Mouse (Mus musculus): Measurements from ENCODE around the gene Col4a2.

Col4a2 gene

GRCm38 (mm10) chr8:11296282-11296943 is 16.2 kb upstream of the Col4a2 start:
- DNase-seq (ENCODE audit: low read depth) = no peak

GRCm38 (mm10) chr8:11297141-11297838 is 15.3 kb upstream of the Col4a2 start:
- DNase-seq (ENCODE audit: low read depth) = no peak

- no peak for DNase-seq (ENCODE audit: low read depth)
Observed at GRCm38 (mm10) chr8:11298531-11299316, 13.9 kb upstream of the Col4a2 start.

GRCm38 (mm10) chr8:11299317-11299602 is 13.3 kb upstream of the Col4a2 start:
- no peak for DNase-seq (ENCODE audit: low read depth)

- DNase-seq (ENCODE audit: low read depth) = no peak
Observed at GRCm38 (mm10) chr8:11300436-11300835, 12.2 kb upstream of the Col4a2 start.

- DNase-seq (ENCODE audit: low read depth) = no peak
Observed at GRCm38 (mm10) chr8:11304027-11304601, 8.5 kb upstream of the Col4a2 start.

GRCm38 (mm10) chr8:11305539-11305938 is 7.1 kb upstream of the Col4a2 start:
- DNase-seq (ENCODE audit: low read depth) = no peak

- no peak for DNase-seq (ENCODE audit: low read depth)
Observed at GRCm38 (mm10) chr8:11307451-11307850, 5.2 kb upstream of the Col4a2 start.

GRCm38 (mm10) chr8:11308570-11308998 is 4.0 kb upstream of the Col4a2 start:
- no peak for DNase-seq (ENCODE audit: low read depth)

GRCm38 (mm10) chr8:11309226-11309625 is 3.4 kb upstream of the Col4a2 start:
- DNase-seq (ENCODE audit: low read depth) = no peak

GRCm38 (mm10) chr8:11310049-11310448 is 2.6 kb upstream of the Col4a2 start:
- no peak for DNase-seq (ENCODE audit: low read depth)

GRCm38 (mm10) chr8:11311681-11312348 is 790 bp upstream of the Col4a2 start:
- no peak for DNase-seq (ENCODE audit: low read depth)

GRCm38 (mm10) chr8:11313176-11314111 is 839 bp downstream of the Col4a2 start:
- no peak for DNase-seq (ENCODE audit: low read depth)

GRCm38 (mm10) chr8:11314613-11315012 is 2.0 kb downstream of the Col4a2 start:
- no peak for DNase-seq (ENCODE audit: low read depth)

- DNase-seq (ENCODE audit: low read depth) = no peak
Observed at GRCm38 (mm10) chr8:11315179-11315943, 2.8 kb downstream of the Col4a2 start.

- DNase-seq (ENCODE audit: low read depth) = no peak
Observed at GRCm38 (mm10) chr8:11316118-11316517, 3.5 kb downstream of the Col4a2 start.

GRCm38 (mm10) chr8:11319405-11319804 is 6.8 kb downstream of the Col4a2 start:
- DNase-seq (ENCODE audit: low read depth) = no peak

GRCm38 (mm10) chr8:11321841-11322240 is 9.2 kb downstream of the Col4a2 start:
- no peak for DNase-seq (ENCODE audit: low read depth)

GRCm38 (mm10) chr8:11322724-11323585 is 10.3 kb downstream of the Col4a2 start:
- DNase-seq (ENCODE audit: low read depth) = no peak

Data from c-Kit-positive CD71-positive TER-119-negative erythroid progenitor cells, embryonic 14.5 days (primary cell).